Mouse (Mus musculus) limb, embryonic 12.5 days (tissue): ENCODE data around the gene Cnbp. TPM values are rescaled to one million over a fixed set of nuclear protein-coding genes. Genes with fewer than 3 reads are reported as not detected.

Source experiments
- ATAC-seq: fragments of 200-750 bp; cut with Nextera tagmentation; 2 replicates; pipeline ENCODE4 v1.8.0; 2017; ENCODE audit warnings: low read depth, moderate TSS enrichment; ENCODE audit not compliant: insufficient number of reproducible peaks, insufficient read depth, low FRiP score, low TSS enrichment
- H3K27ac ChIP-seq: fragments of 300-500 bp; sonication (generic); 2 replicates; pipeline ENCODE4 v1.5.1; 2016; ENCODE audit warnings: mild to moderate bottlenecking, moderate library complexity
- H3K27me3 ChIP-seq: fragments of 300-500 bp; sonication (generic); 2 replicates; pipeline ENCODE4 v1.6.1; 2016; ENCODE audit warnings: mild to moderate bottlenecking, moderate library complexity
- H3K36me3 ChIP-seq: fragments of 300-500 bp; sonication (generic); 2 replicates; pipeline ENCODE4 v1.6.1; 2016; ENCODE audit warnings: mild to moderate bottlenecking, moderate library complexity
- H3K4me1 ChIP-seq: fragments of 300-500 bp; sonication (generic); replicated peaks from 2 replicates; pipeline ENCODE4 v1.6.1; 2016
- H3K4me2 ChIP-seq: fragments of 300-500 bp; sonication (generic); 2 replicates; pipeline ENCODE4 v1.6.1; 2016; ENCODE audit warnings: mild to moderate bottlenecking, moderate library complexity
- H3K4me3 ChIP-seq: fragments of 300-500 bp; sonication (generic); replicated peaks from 2 replicates; pipeline ENCODE4 v1.5.1; 2016; ENCODE audit warnings: mild to moderate bottlenecking
- H3K9ac ChIP-seq: fragments of 300-500 bp; sonication (generic); replicated peaks from 2 replicates; pipeline ENCODE4 v1.6.1; 2016; ENCODE audit warnings: mild to moderate bottlenecking, moderate library complexity
- H3K9me3 ChIP-seq: fragments of 300-500 bp; sonication (generic); 2 replicates; pipeline ENCODE4 v1.6.1; 2016; ENCODE audit warnings: mild to moderate bottlenecking, moderate library complexity
- WGBS: fragments of 180-500 bp; shearing (Covaris S2); methylation state at CpG from one replicate; pipeline ENCODE4 v1.1.7; 2016; 5-methylcytosine and 5-hydroxymethylcytosine counted together
- polyA plus RNA-seq: library from polyadenylated mRNA; unstranded; fragments of >200 nt; fragmentation: Nextera tagmentation; extraction: Ambion mirVana; gene quantifications from 2 replicates; pipeline ENCODE4 v1.2.1, GENCODE M21; 2016

Cnbp gene
- polyA plus RNA-seq: 1,117 and 1,149 TPM in 2 replicates

DNA sequence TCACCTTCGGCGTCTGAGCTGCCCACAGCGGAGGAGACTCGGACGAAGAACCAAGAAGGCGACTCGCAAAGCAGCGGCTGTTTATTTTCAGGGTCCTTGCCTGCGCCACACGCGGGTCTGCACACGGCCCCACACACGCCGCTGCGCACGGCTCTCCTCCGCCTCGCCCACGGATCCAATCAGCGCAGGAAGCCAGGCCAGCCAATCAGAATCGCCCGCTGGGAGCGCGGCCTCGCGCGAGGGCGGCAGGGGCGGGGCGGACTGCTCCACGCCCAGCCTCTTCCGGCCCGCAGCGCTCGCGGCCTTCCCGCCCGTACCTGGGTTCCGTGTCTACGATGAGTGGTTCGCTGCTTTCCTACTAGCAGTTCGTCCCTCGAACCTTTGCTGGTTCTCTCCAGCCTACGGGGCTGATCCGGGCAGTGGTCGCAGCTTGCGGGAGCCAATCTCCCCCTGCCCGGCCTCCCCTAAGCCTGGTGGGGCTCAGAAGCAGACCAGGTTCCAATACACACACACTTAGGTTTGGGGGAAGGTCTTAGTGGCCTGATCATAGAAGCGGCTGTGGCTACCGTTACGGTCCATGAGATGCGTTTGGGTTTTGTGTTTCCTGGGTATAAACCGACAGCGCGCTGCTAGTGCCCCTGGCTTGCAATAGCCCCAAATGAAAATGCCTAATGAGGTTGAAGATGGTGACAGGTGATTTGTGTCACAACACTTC lies at the start of gene Cnbp:
Cnbp (minus strand) TSS at position 207 of the 715 bp plus-strand sequence.
- Histone ChIP-seq H3K4me2 (peak within 1 kb of the TSS; percentile 74), H3K27ac (peak within 1 kb of the TSS; percentile 96), H3K4me1 (peaks cover 35% of the 10 kb centered on the region), H3K4me3 (peak within 1 kb of the TSS; percentile 100), H3K9me3 (no peaks in the 10 kb centered on the region), H3K9ac (peak within 1 kb of the TSS; percentile 100), H3K36me3 (peaks cover 13% of the 10 kb centered on the region; the same call in 1 of the 2 replicates), H3K27me3 (no peaks in the 10 kb centered on the region)
- WGBS: under 1% methylated on average over 55 of the region's 55 CpGs
- ATAC-seq: peak; percentile 93

DNA sequence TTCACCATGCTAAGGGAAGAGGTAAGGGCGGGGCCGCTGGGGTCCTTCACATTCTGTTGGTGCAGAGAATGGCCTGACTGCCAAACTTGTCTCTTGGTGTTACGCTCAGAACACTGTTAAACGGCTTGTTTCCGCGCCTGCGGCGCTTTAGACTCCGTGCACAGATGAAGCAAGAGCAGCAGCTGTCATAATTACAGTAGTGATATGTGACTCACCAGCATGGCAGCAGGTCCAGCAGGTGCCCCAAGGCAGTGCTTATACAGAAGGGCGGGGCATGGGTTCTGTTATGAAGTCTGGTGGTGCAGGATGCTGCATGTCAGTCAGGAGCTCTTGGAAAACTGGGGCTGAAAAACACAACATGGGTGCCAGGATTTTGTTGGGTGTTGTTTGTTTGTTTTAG lies 47.1 kb upstream of the Cnbp start:
- Histone ChIP-seq H3K27ac (no peak overlapping the region), H3K4me3 (no peak overlapping the region), H3K36me3 (peaks cover 99% of the 10 kb centered on the region), H3K9me3 (no peaks in the 10 kb centered on the region), H3K27me3 (no peaks in the 10 kb centered on the region), H3K4me1 (no peaks in the 10 kb centered on the region), H3K4me2 (no peak overlapping the region), H3K9ac (no peak overlapping the region)
- WGBS: 95% methylated on average over 10 of the region's 10 CpGs
- ATAC-seq: no peak

DNA sequence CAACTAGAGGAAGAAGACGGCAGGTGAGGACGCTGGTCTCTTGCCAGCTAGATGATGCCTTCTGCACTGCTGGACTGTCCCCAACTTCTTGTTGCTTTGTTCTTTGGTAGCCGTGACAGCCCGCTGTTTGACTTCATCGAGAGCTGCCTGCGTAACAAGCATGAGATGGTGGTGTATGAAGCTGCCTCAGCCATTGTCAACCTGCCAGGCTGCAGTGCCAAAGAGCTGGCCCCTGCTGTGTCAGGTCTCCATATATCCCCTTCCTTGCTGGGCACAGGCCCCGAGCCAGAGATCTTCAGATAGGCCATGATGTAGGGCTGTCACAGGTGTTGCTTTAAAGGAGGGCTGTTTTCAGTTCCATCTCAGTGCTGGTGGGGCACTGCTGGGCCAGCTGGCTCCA lies 43.0 kb upstream of the Cnbp start:
- no peaks in the 10 kb centered on the region for H3K27me3 ChIP-seq
- ATAC-seq: no peak
- no peak overlapping the region for H3K4me3 ChIP-seq
- no peak overlapping the region for H3K9ac ChIP-seq
- H3K4me1 ChIP-seq: peaks cover 1% of the 10 kb centered on the region
- WGBS: 93% methylated on average over 7 of the region's 7 CpGs
- H3K36me3 ChIP-seq: peaks cover 99% of the 10 kb centered on the region
- H3K27ac ChIP-seq: no peak overlapping the region
- H3K9me3 ChIP-seq: no peaks in the 10 kb centered on the region
- no peak overlapping the region for H3K4me2 ChIP-seq

DNA sequence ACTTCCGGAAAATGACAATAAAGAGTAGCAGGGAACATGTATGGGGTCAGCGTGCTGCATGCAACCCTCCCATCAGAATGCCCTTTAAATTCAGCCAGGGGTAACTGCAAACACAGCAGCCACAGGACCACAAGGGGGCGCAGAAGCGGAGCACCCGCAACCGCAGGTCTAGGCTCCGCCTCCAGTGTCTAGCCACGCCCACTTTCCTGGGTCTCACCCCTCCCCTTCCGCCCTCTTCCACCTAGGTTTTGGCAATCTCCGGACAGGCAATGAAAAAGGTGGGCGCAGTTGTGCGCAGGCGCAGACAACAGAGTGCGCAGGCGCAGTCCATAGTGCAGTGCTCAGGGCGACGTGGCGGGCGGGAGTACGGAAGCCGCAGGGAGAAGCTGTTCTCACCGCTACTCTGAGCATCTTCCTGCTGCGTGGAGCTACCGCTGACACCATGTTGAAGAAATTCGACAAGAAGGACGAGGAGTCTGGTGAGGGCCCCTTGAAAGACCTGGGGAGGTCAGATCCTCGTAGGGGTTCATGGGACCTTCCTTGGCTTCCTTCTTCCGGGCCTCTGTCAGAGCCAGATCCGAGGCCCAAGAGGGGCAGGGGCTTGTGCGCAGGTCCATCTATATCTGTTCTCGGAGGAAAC lies 36.8 kb upstream of the Cnbp start, which contains the start of gene Copg1:
Copg1 (plus strand) TSS at position 221 of the 640 bp plus-strand sequence.
- Histone ChIP-seq H3K36me3 (peaks cover 39% of the 10 kb centered on the region), H3K4me3 (peak within 1 kb of the TSS; percentile 77), H3K9ac (peak within 1 kb of the TSS; percentile 85), H3K9me3 (no peaks in the 10 kb centered on the region), H3K27me3 (no peaks in the 10 kb centered on the region), H3K4me1 (peaks cover 7% of the 10 kb centered on the region), H3K4me2 (peak within 1 kb of the TSS; percentile 63), H3K27ac (peak within 1 kb of the TSS; percentile 73)
- ATAC-seq: peak; percentile 94
- 1% methylated on average over 31 of the region's 31 CpGs for WGBS

DNA sequence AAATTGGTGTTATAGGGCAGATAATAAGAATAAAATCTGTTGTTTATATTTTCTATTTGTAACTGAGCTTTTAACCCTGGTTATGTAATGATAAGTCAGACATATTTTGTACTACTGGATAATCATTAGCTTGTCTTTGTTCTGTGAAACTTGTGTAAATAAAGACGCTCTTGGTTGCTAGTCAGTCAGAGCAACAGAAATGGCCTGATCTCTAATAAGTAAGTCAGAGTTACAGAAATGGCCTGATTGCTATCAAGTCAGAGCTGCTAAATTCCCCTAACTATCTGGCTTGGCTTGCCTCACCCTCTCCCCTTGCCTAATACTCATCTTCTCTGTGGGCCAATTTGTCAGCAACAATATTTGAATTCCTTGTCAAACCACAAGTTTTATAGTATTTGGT lies 35.8 kb upstream of the Cnbp start:
- ATAC-seq: no peak
- H3K9me3 ChIP-seq: no peaks in the 10 kb centered on the region
- no peak overlapping the region; the same call in 1 of the 2 replicates for H3K27ac ChIP-seq
- no peak overlapping the region for H3K4me2 ChIP-seq
- peaks cover 29% of the 10 kb centered on the region for H3K36me3 ChIP-seq
- peaks cover 7% of the 10 kb centered on the region for H3K4me1 ChIP-seq
- H3K27me3 ChIP-seq: no peaks in the 10 kb centered on the region
- WGBS: 88% methylated on average over 1 of the region's 1 CpGs
- H3K4me3 ChIP-seq: no peak overlapping the region
- H3K9ac ChIP-seq: no peak overlapping the region

DNA sequence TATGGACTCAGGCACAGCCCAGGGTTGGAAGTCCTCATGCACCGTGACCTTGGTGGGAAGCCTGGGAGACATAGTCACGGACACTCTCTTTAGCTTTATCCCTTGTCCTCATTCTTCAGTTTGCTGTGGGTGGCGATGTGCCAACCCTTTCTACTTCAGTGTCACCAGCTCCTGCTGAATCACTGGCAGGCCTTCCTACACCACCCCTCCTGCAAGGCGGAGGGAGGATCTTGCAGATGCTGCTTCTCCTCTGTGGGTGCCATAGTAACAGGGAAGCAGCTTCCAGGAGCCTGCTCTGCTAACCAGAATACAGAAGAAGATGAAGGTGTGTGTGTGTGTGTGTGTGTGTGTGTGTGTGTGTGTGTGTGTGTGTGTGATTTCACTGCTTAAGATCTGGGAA lies 31.9 kb upstream of the Cnbp start:
- no peaks in the 10 kb centered on the region for H3K9me3 ChIP-seq
- ATAC-seq: no peak
- H3K4me1 ChIP-seq: no peaks in the 10 kb centered on the region
- H3K4me2 ChIP-seq: no peak overlapping the region
- no peak overlapping the region for H3K9ac ChIP-seq
- no peak overlapping the region for H3K27ac ChIP-seq
- no peaks in the 10 kb centered on the region for H3K36me3 ChIP-seq
- 74% methylated on average over 4 of the region's 4 CpGs for WGBS
- H3K4me3 ChIP-seq: no peak overlapping the region
- H3K27me3 ChIP-seq: no peaks in the 10 kb centered on the region

DNA sequence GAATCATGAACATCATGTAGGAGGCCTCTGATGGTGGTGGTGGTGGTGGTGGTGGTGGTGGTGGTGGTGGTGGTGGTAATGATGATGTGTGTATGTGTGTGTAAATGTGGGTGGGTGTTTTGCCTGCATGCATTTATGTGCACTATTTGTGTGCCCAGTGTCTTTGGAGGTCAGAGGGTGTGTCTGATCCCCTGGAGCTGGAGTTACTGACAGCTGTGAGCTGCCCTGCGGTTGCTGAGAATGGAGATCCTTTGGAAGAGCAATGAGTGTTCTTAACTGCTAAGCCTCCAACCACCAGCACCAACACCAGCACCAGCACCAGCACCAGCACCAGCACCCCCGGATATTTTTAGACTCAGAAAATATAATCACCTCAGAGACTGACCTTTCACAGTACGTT lies 31.3 kb upstream of the Cnbp start:
- whole genome bisulfite sequencing: 75% methylated on average over 3 of the region's 3 CpGs
- H3K4me3 ChIP-seq: no peak overlapping the region
- no peaks in the 10 kb centered on the region for H3K27me3 ChIP-seq
- no peaks in the 10 kb centered on the region for H3K36me3 ChIP-seq
- no peaks in the 10 kb centered on the region for H3K4me1 ChIP-seq
- no peaks in the 10 kb centered on the region for H3K9me3 ChIP-seq
- no peak overlapping the region for H3K4me2 ChIP-seq
- H3K27ac ChIP-seq: no peak overlapping the region
- ATAC-seq: no peak
- no peak overlapping the region for H3K9ac ChIP-seq

DNA sequence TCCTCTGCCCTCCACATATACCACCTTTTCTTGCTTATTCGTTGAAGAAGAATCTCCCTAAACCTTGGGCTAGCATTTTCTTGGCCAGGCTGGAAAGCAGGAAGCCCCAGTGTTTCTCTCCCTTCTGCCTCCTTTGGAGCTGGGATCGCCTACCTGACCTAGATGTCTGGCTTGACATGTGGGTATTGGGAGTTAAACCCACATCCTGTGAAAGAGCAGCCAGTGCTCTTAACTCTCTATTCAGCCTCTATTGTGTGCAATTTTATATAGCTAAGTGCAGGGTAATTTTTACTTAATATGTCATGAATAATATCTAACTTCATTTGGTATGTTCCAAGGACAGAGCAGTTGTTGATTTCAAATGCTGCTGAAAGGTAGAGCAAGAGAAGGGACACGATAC lies 28.7 kb upstream of the Cnbp start:
- no peaks in the 10 kb centered on the region for H3K27me3 ChIP-seq
- H3K36me3 ChIP-seq: no peaks in the 10 kb centered on the region
- no peaks in the 10 kb centered on the region for H3K9me3 ChIP-seq
- no peak for ATAC-seq
- 75% methylated on average over 3 of the region's 3 CpGs for WGBS
- H3K27ac ChIP-seq: no peak overlapping the region
- H3K4me3 ChIP-seq: no peak overlapping the region
- no peak overlapping the region for H3K4me2 ChIP-seq
- H3K9ac ChIP-seq: no peak overlapping the region
- H3K4me1 ChIP-seq: no peaks in the 10 kb centered on the region

DNA sequence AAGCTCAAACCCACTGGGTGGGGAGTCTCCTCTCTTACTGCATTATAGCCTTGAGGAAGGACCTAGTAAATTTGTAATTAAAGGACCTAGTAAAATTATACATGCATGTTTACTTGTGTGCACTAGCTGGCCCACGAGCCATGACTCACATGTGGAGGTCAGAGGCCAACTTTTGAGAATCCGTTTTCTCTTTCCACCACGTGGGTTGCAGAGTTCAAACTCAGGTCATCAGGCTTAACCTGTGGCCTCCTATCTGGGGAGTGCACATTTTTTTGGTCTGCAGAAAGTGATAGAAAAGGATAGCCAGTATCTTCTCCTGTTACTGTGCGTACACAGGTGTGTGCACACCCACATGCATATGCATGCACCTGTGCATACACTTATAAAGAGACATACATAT lies 28.1 kb upstream of the Cnbp start:
- Histone ChIP-seq H3K4me1 (no peaks in the 10 kb centered on the region), H3K27ac (no peak overlapping the region), H3K27me3 (no peaks in the 10 kb centered on the region), H3K4me3 (no peak overlapping the region), H3K9me3 (no peaks in the 10 kb centered on the region), H3K9ac (no peak overlapping the region), H3K4me2 (no peak overlapping the region), H3K36me3 (no peaks in the 10 kb centered on the region)
- ATAC-seq: no peak
- WGBS: 31% methylated on average over 4 of the region's 4 CpGs

DNA sequence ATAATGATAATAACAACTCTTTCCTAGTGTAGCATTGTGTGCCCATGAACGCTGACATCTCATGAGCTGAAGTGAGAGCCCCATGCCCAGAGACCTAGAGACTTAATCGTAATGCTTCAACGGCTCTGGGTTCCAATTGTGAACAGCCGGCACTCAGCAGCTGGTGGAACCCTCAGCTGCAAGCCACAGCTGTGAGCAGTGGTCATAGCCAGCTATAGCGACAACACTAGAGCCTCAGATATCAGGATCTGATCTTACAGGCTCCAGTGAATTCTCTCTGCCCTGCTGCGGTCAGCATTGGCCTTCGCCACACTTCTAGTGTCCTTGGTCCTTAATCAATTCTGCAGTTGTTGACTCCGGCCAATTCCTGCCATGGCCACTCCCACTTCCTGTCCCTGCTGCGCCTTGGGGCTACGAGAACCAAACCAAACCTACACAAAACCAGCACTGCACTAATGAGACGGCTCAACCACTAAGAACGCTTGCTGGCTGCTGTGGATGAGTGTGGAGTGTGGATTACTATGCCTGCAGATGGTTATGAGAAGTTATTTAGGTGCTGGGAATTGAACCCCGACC lies 25.2 kb upstream of the Cnbp start:
- H3K9ac ChIP-seq: no peak overlapping the region
- H3K4me1 ChIP-seq: no peaks in the 10 kb centered on the region
- 69% methylated on average over 13 of the region's 13 CpGs for WGBS
- H3K4me3 ChIP-seq: no peak overlapping the region
- no peak overlapping the region for H3K4me2 ChIP-seq
- H3K9me3 ChIP-seq: no peaks in the 10 kb centered on the region
- no peak overlapping the region for H3K27ac ChIP-seq
- no peaks in the 10 kb centered on the region for H3K27me3 ChIP-seq
- H3K36me3 ChIP-seq: no peaks in the 10 kb centered on the region
- no peak for ATAC-seq

DNA sequence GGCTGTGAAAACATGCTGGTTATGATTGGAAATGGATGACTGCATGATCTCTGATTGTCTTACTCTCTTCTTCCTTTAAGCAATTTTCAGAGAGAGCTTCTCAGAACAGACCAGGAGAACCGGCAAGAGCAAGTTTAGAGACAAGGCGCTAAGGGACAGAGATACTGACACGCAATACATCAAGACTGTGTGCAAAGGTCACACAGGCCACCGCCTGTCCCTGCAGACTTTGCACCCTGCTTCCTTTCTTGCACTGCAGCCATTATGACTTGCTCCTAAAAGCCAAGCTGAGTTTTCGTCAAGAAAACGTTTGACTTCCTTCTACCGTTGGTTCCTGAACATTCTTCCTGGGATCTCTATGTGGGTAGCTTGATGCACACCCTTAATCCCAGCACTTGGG lies 24.7 kb upstream of the Cnbp start:
- Histone ChIP-seq H3K9ac (no peak overlapping the region), H3K27ac (no peak overlapping the region), H3K4me1 (no peaks in the 10 kb centered on the region), H3K4me3 (no peak overlapping the region), H3K36me3 (no peaks in the 10 kb centered on the region), H3K9me3 (no peaks in the 10 kb centered on the region), H3K27me3 (no peaks in the 10 kb centered on the region), H3K4me2 (no peak overlapping the region)
- ATAC-seq: no peak
- 84% methylated on average over 7 of the region's 7 CpGs for WGBS
